Mouse (Mus musculus) adrenal gland, adult 8-10 months (tissue): Measurements from ENCODE around the gene Nudt22. TPM values are rescaled to one million over a fixed set of nuclear protein-coding genes. Genes with fewer than 3 reads are reported as not detected.
"Not testable (repeated sequence)": the region's sequence is repeated elsewhere in the genome, so short reads cannot be mapped to it uniquely, and the experiment has no call there.

Source experiments
- DNase-seq: peaks from one replicate; pipeline ENCODE4 v3.0.0; 2022
- total RNA-seq, 4 experiments: library from RNA; stranded (reverse); gene quantifications; 2 replicates each; pipeline ENCODE4 v1.2.4; 2022

The Nudt22 gene
- total RNA-seq, 4 experiments from 2014 or later: 36.6 to 56.0 (median 48.7) TPM

GRCm38 (mm10) chr19:6995255-6995991 lies 494 bp downstream of the Nudt22 start:
- DNase-seq: peak; percentile 44

DNA sequence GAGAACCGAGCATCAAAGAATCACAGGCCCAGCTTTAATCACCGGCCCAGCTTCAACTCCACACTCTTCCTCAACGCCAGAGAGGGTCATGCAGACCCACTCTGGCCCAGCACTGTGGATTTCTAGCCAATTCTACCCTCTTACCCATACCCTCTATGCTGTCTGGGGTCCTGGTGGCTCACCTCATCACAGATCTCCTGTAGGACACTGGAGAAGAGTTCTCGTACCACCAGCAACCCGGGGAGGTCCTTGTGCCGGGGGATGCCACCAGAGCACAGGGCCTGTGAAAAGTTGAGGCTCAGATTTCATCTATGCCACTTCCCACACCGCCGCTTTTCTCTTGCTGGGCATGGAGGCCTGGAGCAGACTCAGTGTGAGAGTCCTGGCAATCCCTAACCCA lies 1.4 kb downstream of the Nudt22 start:
- DNase-seq: peak; percentile 0

GRCm38 (mm10) chr19:6994002-6994401 lies 1.9 kb downstream of the Nudt22 start:
- DNase-seq: no peak

GRCm38 (mm10) chr19:6993011-6993770 lies 2.7 kb downstream of the Nudt22 start:
- no peak for DNase-seq

GRCm38 (mm10) chr19:6992011-6992858 lies 3.7 kb downstream of the Nudt22 start, which contains the start of gene Dnajc4:
Gene Dnajc4 (minus strand): TSS chr19:6992572.
- peak; percentile 97 for DNase-seq

DNA sequence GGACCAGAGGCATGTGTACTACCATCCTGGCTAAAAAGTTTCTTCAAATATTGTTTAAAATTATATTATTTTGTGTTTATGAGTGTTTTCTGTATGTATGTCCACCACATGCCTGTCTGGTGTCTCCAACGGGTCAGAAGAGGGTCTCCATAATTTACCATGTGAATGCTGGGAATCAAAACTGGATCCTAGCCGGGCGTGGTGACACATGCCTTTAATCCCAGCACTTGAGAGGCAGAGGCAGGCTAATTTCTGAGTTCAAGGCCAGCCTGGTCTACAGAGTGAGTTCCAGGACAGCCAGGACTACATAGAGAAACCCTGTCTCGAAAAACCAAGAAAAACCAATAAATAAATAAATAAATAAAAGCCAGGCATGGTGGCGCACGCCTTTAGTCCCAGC lies 4.8 kb downstream of the Nudt22 start:
- not testable (repeated sequence) for DNase-seq

GRCm38 (mm10) chr19:6990712-6991111 lies 5.2 kb downstream of the Nudt22 start:
- no peak for DNase-seq

DNA sequence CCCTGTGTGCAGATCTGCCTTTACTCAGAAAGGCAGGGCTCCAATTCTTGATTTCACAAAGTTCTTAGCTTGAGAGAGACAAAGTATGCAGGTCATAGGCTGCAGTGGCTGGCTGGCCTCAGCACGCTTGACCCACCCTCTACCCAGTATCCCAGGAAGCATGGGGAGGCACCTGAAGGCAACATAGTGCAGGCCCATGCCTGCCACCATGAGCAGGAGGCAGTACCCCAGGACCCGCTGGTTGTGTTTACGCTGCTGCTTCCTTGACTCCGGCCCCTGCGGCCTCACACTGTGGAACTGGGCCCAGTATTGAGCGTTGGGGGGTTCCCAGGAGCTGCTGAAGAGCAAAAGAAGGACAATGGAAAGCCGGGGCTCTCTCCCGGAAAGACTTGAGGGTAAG lies 6.7 kb downstream of the Nudt22 start:
- DNase-seq: peak; percentile 18

- no peak for DNase-seq
These were observed 8.0 kb downstream of the Nudt22 start for GRCm38 (mm10) chr19:6987904-6988285.

DNA sequence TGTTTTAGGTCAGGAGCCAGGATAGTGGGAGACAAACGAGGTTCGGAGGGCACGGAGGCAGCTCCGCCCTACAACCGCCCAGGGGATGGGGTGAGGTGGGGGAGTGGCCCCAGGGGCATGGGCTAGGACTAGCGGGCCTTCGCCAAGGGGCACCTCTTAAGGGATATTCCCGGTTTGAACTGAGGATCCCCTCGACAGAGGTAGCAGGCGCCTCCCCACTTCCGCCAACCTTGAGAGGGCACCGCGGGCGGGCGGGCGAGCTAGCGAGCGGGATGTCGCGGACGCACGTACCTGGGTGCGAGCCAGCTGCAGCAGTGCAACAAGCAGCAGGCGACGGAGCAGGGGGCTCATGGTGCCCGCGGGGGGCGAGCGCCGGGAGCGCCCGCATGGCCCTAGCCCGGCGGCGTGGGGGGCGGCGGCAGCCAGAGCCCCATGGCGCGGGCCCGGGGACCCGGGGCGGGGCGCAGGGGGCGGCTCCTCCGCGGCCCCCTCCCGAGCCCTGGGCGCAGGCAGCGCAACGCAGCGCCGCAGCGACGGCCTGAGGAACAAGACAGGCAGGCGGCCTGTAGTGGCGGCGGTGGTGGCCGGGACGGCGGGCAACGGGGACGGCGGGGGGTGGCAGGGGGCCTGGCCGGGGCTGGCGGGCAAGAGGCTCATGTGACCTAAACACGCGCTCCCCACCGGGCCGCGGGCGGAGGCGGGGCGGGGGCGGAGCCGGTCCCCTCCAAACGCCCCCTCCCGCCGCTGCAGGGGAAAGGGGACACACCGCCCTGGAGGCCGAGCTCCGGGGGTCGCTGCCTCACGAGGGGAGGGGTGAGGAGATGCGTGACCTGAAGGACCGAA lies 8.6 kb downstream of the Nudt22 start, which contains the start of gene Vegfb:
Gene Vegfb, minus strand, starts transcription at position 591 of the 843 bp plus-strand sequence.
- DNase-seq: peak; percentile 65

- no peak for DNase-seq
These were observed 9.8 kb downstream of the Nudt22 start for GRCm38 (mm10) chr19:6985951-6986708.

DNA sequence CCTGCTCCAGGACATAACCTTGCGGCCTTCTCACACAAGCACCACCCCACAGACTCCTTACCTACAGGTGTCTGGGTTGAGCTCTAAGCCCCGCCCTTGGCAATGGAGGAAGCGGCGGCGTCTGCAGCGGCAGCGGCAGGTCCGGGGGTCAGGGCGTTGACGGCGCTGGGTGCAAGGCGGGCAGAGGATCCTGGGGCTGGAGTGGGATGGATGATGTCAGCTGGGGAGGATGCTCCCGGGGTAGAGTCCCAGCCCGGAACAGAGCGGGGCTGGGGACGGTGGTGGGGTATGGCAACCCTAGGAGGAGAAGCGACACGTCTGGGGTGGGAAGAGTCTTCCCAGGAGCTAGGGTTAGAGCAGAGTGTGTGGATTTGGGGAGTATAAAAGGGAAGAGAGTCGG lies 10.6 kb downstream of the Nudt22 start:
- no peak for DNase-seq

DNA sequence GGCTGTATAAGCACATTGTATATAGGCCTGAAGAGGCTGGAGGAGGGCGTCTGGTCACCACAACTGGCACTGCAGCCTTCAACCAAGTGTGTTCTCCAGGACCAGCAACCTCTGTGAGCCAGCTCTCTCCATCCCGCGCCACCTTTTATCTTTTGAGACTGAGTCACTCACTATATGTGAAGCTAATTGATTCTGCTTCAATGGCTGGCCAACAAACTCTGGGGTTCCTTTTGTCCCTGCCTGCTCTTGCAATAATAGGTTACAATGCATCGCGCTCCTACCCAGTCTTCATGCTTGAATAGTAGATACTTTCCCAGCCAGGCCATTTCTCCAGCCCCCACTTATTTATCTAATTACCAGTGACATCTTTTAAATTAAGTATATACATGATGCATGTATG lies 12.3 kb downstream of the Nudt22 start:
- DNase-seq: no peak

GRCm38 (mm10) chr19:6981465-6981864 lies 14.5 kb downstream of the Nudt22 start:
- DNase-seq: no peak

DNA sequence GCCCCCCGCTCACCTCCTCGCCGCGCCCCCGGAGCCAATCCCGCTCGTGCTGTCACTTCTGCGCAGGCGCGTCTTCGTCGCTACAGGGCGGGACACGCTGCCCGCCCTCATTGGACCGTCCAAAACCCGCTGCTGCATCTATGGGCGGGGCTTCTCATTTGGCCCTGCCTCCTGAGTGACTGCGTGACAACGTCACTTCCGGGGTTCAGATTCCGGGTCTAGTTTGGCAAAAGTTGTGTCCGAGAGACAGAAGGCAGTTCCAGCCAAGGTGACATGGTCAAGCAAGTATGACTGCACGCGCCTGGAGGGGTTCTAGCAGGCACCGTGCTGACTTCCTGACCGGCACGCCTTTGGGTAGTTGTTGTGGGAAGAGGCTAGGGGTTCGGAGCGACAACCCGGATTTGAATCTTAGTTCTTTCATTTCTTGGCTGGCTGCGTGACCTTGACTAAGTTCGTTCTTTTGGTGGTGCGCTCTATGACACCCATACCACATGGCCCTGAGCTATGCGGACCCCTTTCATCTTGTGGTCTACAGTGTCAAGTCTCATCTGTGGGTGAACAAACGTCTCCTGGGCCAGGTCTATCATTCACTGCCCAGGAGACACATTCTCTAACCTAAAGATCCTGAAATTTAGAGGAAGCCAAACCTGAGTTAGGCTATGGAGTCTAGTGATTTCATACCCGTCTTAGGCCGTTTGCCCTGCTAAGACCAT lies 15.4 kb downstream of the Nudt22 start, which contains the start of gene Fkbp2:
Gene Fkbp2, minus strand, starts transcription at position 121 of the 713 bp plus-strand sequence.
- peak; percentile 99 for DNase-seq

DNA sequence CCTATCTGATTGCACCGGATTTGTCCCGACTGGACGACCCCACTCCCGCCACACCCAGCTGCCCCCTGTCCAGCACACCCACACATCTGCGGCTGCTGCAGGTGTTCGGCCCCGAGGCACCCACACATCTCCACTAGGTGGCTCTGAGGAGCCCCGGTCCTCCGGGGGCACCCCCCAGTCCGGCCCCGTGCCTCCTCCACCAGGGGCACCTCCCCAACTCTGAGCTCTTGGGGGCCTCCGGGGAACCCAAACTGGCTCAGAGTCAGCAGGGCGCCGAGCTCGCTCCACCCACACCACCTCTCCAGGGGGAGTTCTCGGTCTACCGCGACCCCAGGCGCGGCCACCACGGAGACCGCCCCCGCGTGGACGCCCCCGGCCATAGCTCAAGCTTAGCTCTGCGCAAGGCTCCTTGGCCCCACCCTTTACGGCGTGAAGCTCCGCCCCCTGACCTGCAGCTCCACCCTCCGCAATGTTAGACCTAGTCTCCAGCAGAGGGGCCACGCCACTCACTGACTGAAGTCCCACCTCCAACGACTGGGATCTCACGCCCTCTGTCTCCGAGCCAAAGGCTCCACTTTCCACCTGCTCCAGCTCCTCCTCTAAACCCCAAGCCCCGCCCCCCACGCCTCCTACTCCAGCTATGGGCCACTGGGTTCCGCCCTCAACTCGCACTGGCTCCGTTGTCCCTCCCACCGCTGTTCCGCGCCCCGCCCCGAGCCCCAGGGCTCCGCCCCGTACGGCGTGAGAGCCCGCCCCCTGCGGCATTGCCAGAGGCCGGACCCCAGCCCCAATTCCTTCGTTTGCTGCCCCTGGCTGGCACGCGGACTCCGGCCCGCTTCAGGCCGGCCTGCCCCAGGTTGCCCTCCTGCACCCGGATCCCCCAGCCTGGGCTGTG lies 16.2 kb downstream of the Nudt22 start:
- peak; percentile 99 for DNase-seq

- peak; percentile 67 for DNase-seq
These were observed 16.9 kb downstream of the Nudt22 start for GRCm38 (mm10) chr19:6979001-6979479.

GRCm38 (mm10) chr19:6978639-6978974 lies 17.3 kb downstream of the Nudt22 start:
- DNase-seq: no peak
